Mouse (Mus musculus): ENCODE measurements around the gene Grik5. TPM values are rescaled to one million over a fixed set of nuclear protein-coding genes. Genes with fewer than 3 reads are reported as not detected.

Grik5 gene
- polyA plus RNA-seq, 1 experiment = 28.5 TPM

GRCm38 (mm10) chr7:25105411-25106160 is 33.4 kb upstream of the Grik5 start:
- Histone ChIP-seq H3K4me1 (ENCODE audit: control insufficient read depth, insufficient read depth, low read length) (no peaks in the 10 kb centered on the region), H3K4me3 (replicated peaks; ENCODE audit: extremely low read depth, low read depth, low read length) (no peak overlapping the region)
- peak; percentile 75 for DNase-seq
- WGBS = 15% methylated on average over 17 of the region's 17 CpGs
- TF ChIP-seq CTCF (IDR thresholded peaks at IDR 0.05; ENCODE audit: insufficient read depth, low read length) (peak; percentile 78), POLR2A (IDR thresholded peaks at IDR 0.05; ENCODE audit: borderline replicate concordance, extremely low read depth, low read depth, low read length) (no peak)

- Histone ChIP-seq H3K4me1 (ENCODE audit: control insufficient read depth, insufficient read depth, low read length) (no peaks in the 10 kb centered on the region), H3K4me3 (replicated peaks; ENCODE audit: extremely low read depth, low read depth, low read length) (no peak overlapping the region)
- 46% methylated on average over 4 of the region's 4 CpGs for WGBS
- DNase-seq = no peak
- TF ChIP-seq POLR2A (IDR thresholded peaks at IDR 0.05; ENCODE audit: borderline replicate concordance, extremely low read depth, low read depth, low read length) (no peak), CTCF (IDR thresholded peaks at IDR 0.05; ENCODE audit: insufficient read depth, low read length) (peak; percentile 19; the same call in 1 of the 2 replicates)
Measured at GRCm38 (mm10) chr7:25099581-25099980, 27.4 kb upstream of the Grik5 start.

GRCm38 (mm10) chr7:25098169-25098568 is 26.0 kb upstream of the Grik5 start:
- no peak for TF ChIP-seq POLR2A (IDR thresholded peaks at IDR 0.05; ENCODE audit: borderline replicate concordance, extremely low read depth, low read depth, low read length)
- TF ChIP-seq CTCF (IDR thresholded peaks at IDR 0.05; ENCODE audit: insufficient read depth, low read length) = no peak

GRCm38 (mm10) chr7:25089875-25090274 is 17.7 kb upstream of the Grik5 start:
- Histone ChIP-seq H3K4me3 (replicated peaks; ENCODE audit: extremely low read depth, low read depth, low read length) (no peak overlapping the region), H3K4me1 (ENCODE audit: control insufficient read depth, insufficient read depth, low read length) (peaks cover 7% of the 10 kb centered on the region; the same call in 1 of the 2 replicates)
- no peak for TF ChIP-seq CTCF (IDR thresholded peaks at IDR 0.05; ENCODE audit: insufficient read depth, low read length)
- no peak for TF ChIP-seq POLR2A (IDR thresholded peaks at IDR 0.05; ENCODE audit: borderline replicate concordance, extremely low read depth, low read depth, low read length)
- no peak for DNase-seq
- 44% methylated on average over 10 of the region's 10 CpGs for WGBS

More at GRCm38 (mm10) chr7:25098169-25098568, 26.0 kb upstream of the Grik5 start:
- Histone ChIP-seq H3K4me1 (ENCODE audit: control insufficient read depth, insufficient read depth, low read length) (no peaks in the 10 kb centered on the region), H3K4me3 (replicated peaks; ENCODE audit: extremely low read depth, low read depth, low read length) (no peak overlapping the region)
- 70% methylated on average over 3 of the region's 3 CpGs for WGBS
- DNase-seq = no peak

- WGBS = 17% methylated on average over 11 of the region's 11 CpGs
- Histone ChIP-seq H3K4me3 (replicated peaks; ENCODE audit: extremely low read depth, low read depth, low read length) (no peak overlapping the region), H3K4me1 (ENCODE audit: control insufficient read depth, insufficient read depth, low read length) (peaks cover 8% of the 10 kb centered on the region; the same call in 1 of the 2 replicates)
- TF ChIP-seq POLR2A (IDR thresholded peaks at IDR 0.05; ENCODE audit: borderline replicate concordance, extremely low read depth, low read depth, low read length) (no peak), CTCF (IDR thresholded peaks at IDR 0.05; ENCODE audit: insufficient read depth, low read length) (no peak)
- DNase-seq = no peak
Measured at GRCm38 (mm10) chr7:25088968-25089367, 16.8 kb upstream of the Grik5 start.

- no peak for TF ChIP-seq POLR2A (IDR thresholded peaks at IDR 0.05; ENCODE audit: borderline replicate concordance, extremely low read depth, low read depth, low read length)
- TF ChIP-seq CTCF (IDR thresholded peaks at IDR 0.05; ENCODE audit: insufficient read depth, low read length) = no peak
- no peak for DNase-seq
- WGBS = 34% methylated on average over 10 of the region's 10 CpGs
- no peak overlapping the region for H3K4me3 ChIP-seq (replicated peaks; ENCODE audit: extremely low read depth, low read depth, low read length)
- peaks cover 8% of the 10 kb centered on the region; the same call in 1 of the 2 replicates for H3K4me1 ChIP-seq (ENCODE audit: control insufficient read depth, insufficient read depth, low read length)
Measured at GRCm38 (mm10) chr7:25088531-25088930, 16.4 kb upstream of the Grik5 start.

GRCm38 (mm10) chr7:25087972-25088371 is 15.8 kb upstream of the Grik5 start:
- H3K4me3 ChIP-seq (replicated peaks; ENCODE audit: extremely low read depth, low read depth, low read length) = no peak overlapping the region
- DNase-seq = no peak
- no peak for TF ChIP-seq CTCF (IDR thresholded peaks at IDR 0.05; ENCODE audit: insufficient read depth, low read length)
- no peak for TF ChIP-seq POLR2A (IDR thresholded peaks at IDR 0.05; ENCODE audit: borderline replicate concordance, extremely low read depth, low read depth, low read length)
- H3K4me1 ChIP-seq (ENCODE audit: control insufficient read depth, insufficient read depth, low read length) = peaks cover 8% of the 10 kb centered on the region; the same call in 1 of the 2 replicates
- WGBS = 59% methylated on average over 5 of the region's 5 CpGs

- 63% methylated on average over 10 of the region's 10 CpGs for WGBS
- Histone ChIP-seq H3K4me3 (replicated peaks; ENCODE audit: extremely low read depth, low read depth, low read length) (no peak overlapping the region), H3K4me1 (ENCODE audit: control insufficient read depth, insufficient read depth, low read length) (peaks cover 8% of the 10 kb centered on the region; the same call in 1 of the 2 replicates)
- TF ChIP-seq CTCF (IDR thresholded peaks at IDR 0.05; ENCODE audit: insufficient read depth, low read length) = no peak
- no peak for TF ChIP-seq POLR2A (IDR thresholded peaks at IDR 0.05; ENCODE audit: borderline replicate concordance, extremely low read depth, low read depth, low read length)
- no peak for DNase-seq
Measured at GRCm38 (mm10) chr7:25087256-25087912, 15.2 kb upstream of the Grik5 start.

GRCm38 (mm10) chr7:25086656-25087055 is 14.5 kb upstream of the Grik5 start:
- peaks cover 8% of the 10 kb centered on the region; the same call in 1 of the 2 replicates for H3K4me1 ChIP-seq (ENCODE audit: control insufficient read depth, insufficient read depth, low read length)
- no peak for DNase-seq
- WGBS = 55% methylated on average over 3 of the region's 3 CpGs
- H3K4me3 ChIP-seq (replicated peaks; ENCODE audit: extremely low read depth, low read depth, low read length) = no peak overlapping the region
- TF ChIP-seq CTCF (IDR thresholded peaks at IDR 0.05; ENCODE audit: insufficient read depth, low read length) = 0 out of 2 replicates have a peak, but pooled peaks have one; percentile 12
- TF ChIP-seq POLR2A (IDR thresholded peaks at IDR 0.05; ENCODE audit: borderline replicate concordance, extremely low read depth, low read depth, low read length) = no peak

All from lung, adult 2 months (tissue).